Mouse (Mus musculus) small intestine, adult 2 months (tissue): ENCODE results near the gene Ccdc137.

Experiments
- CTCF ChIP-seq: fragments of 200-500 bp; IDR thresholded peaks from 2 replicates; pipeline ENCODE4 v1.5.1; 2012; ENCODE audit warnings: low read depth, mild to moderate bottlenecking, control low read depth, inconsistent platforms, low read length, moderate library complexity, mixed read lengths; ENCODE audit not compliant: insufficient replicate concordance, insufficient read length; ENCODE audit errors: extremely low read depth
- POLR2A ChIP-seq: fragments of 200-500 bp; IDR thresholded peaks from 2 replicates; pipeline ENCODE4 v1.6.1; 2012; ENCODE audit warnings: low read depth, mild to moderate bottlenecking, control low read depth, inconsistent platforms, low read length, moderate library complexity

- TF ChIP-seq POLR2A (no peak), CTCF (no peak)
These were observed 42.4 kb downstream of the Ccdc137 start for GRCm38 (mm10) chr11:120500357-120500756.
